Mouse (Mus musculus) C2C12 (cell line): ENCODE data around the gene Cga.

Source experiments
- CEBPB ChIP-seq: IDR thresholded peaks from one replicate; pipeline ENCODE4 v1.6.1; 2011; ENCODE audit warnings: low read depth, mild to moderate bottlenecking, control low read depth, moderate library complexity
- CTCF ChIP-seq: IDR thresholded peaks from one replicate; pipeline ENCODE4 v1.5.1; 2011; ENCODE audit not compliant: control insufficient read depth, insufficient read depth, insufficient read length
- FOSL1 ChIP-seq: IDR thresholded peaks from one replicate; pipeline ENCODE4 v1.8.0; 2011; ENCODE audit warnings: mild to moderate bottlenecking, low read length; ENCODE audit not compliant: poor library complexity, insufficient read depth, severe bottlenecking
- MAX ChIP-seq: IDR thresholded peaks from one replicate; pipeline ENCODE4 v1.6.1; 2011; ENCODE audit warnings: mild to moderate bottlenecking, control low read depth
- MYOD1 ChIP-seq: IDR thresholded peaks from one replicate; pipeline ENCODE4 v1.6.1; 2011; ENCODE audit warnings: low read depth; ENCODE audit not compliant: control insufficient read depth, insufficient read length
- MYOG ChIP-seq: IDR thresholded peaks from one replicate; pipeline ENCODE4 v1.6.1; 2011; ENCODE audit not compliant: control insufficient read depth, insufficient read length; ENCODE audit errors: extremely low read depth
- USF1 ChIP-seq: IDR thresholded peaks from one replicate; pipeline ENCODE4 v1.6.1; 2011; ENCODE audit warnings: low read depth, mild to moderate bottlenecking, control low read depth, moderate library complexity

GRCm38 (mm10) chr4:34855966-34856365 lies 37.6 kb upstream of the Cga start:
- TF ChIP-seq CTCF, result no peak
- TF ChIP-seq MYOG, result no peak
- no peak for TF ChIP-seq MYOD1
- TF ChIP-seq USF1, result no peak
- no peak for TF ChIP-seq MAX
- TF ChIP-seq CEBPB, result no peak
- no peak for TF ChIP-seq FOSL1
